9 mouse cellular contexts compared by ENCODE assay signal in genomic region chr5:108581361-108581891, GRCm38 (mm10). TPM values are rescaled to one million over a fixed set of nuclear protein-coding genes. Genes with fewer than 3 reads are reported as not detected.
DNase-seq lines count a peak whose midpoint lies in the region; ATAC-seq lines count a peak whose summit lies in the region.
"Had no signal": no experiment of that assay in that cellular context is flagged by ENCODE, and none has a peak within 500 bp of the region (broad histone marks: within the 10 kb centered on the region; RNA-seq: fewer than 3 reads in every experiment).

No protein-coding gene starts in this region.

- no peak overlapping the region for H3K9ac ChIP-seq in forebrain, embryonic 14.5 days (ENCODE audit: low read length)
- no peak overlapping the region for H3K9ac ChIP-seq in forebrain, embryonic 13.5 days

- no peak overlapping the region for H3K4me3 ChIP-seq in forebrain, embryonic 14.5 days (ENCODE audit: low read depth, low read length)
- no peak overlapping the region for H3K4me3 ChIP-seq in forebrain, embryonic 13.5 days

- H3K36me3 ChIP-seq in forebrain, embryonic 14.5 days (ENCODE audit: control insufficient read depth, insufficient read depth, low read length), result peaks cover 80% of the 10 kb centered on the region
- H3K36me3 ChIP-seq in forebrain, embryonic 13.5 days (ENCODE audit: poor library complexity, severe bottlenecking), result peaks cover 88% of the 10 kb centered on the region

- intact Hi-C loops in heart, postnatal 14 days (cut with DNase I), result loop anchor here (10.0 kb wide), 1 partner anchor 97 kb away; no protein-coding TSS in a partner anchor

- no peaks in the 10 kb centered on the region for H3K27me3 ChIP-seq in forebrain, embryonic 14.5 days (replicated peaks; ENCODE audit: control insufficient read depth, insufficient read depth, low read length)
- H3K27me3 ChIP-seq in forebrain, embryonic 13.5 days, result no peaks in the 10 kb centered on the region

- H3K4me1 ChIP-seq in forebrain, embryonic 14.5 days (ENCODE audit: control insufficient read depth, insufficient read depth, low read length), result no peaks in the 10 kb centered on the region
- H3K4me1 ChIP-seq in forebrain, embryonic 13.5 days, result no peaks in the 10 kb centered on the region

- WGBS in forebrain, embryonic 14.5 days, result 91% methylated on average over 3 of the region's 3 CpGs
- WGBS in forebrain, embryonic 13.5 days, result 90% methylated on average over 3 of the region's 3 CpGs

- H3K27ac ChIP-seq in forebrain, embryonic 14.5 days (ENCODE audit: low read depth, low read length), result 0 out of 2 replicates have a peak overlapping the region, but pooled peaks have one; percentile 9
- H3K27ac ChIP-seq in forebrain, embryonic 13.5 days, result no peak overlapping the region

- no peak for ATAC-seq in forebrain, embryonic 14.5 days
- ATAC-seq in forebrain, embryonic 13.5 days, result no peak
- ATAC-seq: intestine, postnatal 0 days had no signal

- no peak overlapping the region for H3K4me2 ChIP-seq in forebrain, embryonic 14.5 days (ENCODE audit: low read length)
- H3K4me2 ChIP-seq in forebrain, embryonic 13.5 days, result no peak overlapping the region

- no peaks in the 10 kb centered on the region for H3K9me3 ChIP-seq in forebrain, embryonic 14.5 days (replicated peaks; ENCODE audit: control insufficient read depth, low read length)
- no peaks in the 10 kb centered on the region for H3K9me3 ChIP-seq in forebrain, embryonic 13.5 days (replicated peaks)

- DNase-seq in forebrain, embryonic 14.5 days (ENCODE audit: low spot score), result no peak
- peak; percentile 94 for DNase-seq in brain, adult 2 months (ENCODE audit: low read depth, low spot score)
- peak; percentile 71 for DNase-seq in cerebellum, postnatal 25 days
- peak; percentile 62 to 77 for DNase-seq in left cerebral cortex, adult 18-20 months (ENCODE audit: low spot score in 2 of 2)
- no peak for DNase-seq in embryo, embryonic 9.5 days (ENCODE audit: extremely low spot score)
- no peak for DNase-seq in natural killer cell, adult 2 months (ENCODE audit: low spot score in 2 of 2)
- no peak for DNase-seq in heart, postnatal 14 days

RNA-seq across cellular contexts. Expression of gene Cplx1, which starts 31.6 kb away (rescaled TPM):
- 65.1 and 90.1 TPM in 2 replicates for polyA plus RNA-seq in forebrain, embryonic 14.5 days (2014; fragmentation: Nextera tagmentation; extraction: Ambion mirVana)
- polyA plus RNA-seq in forebrain, embryonic 13.5 days (2015; fragmentation: Nextera tagmentation; extraction: Ambion mirVana), result 31.4 and 33.8 TPM in 2 replicates
- total RNA-seq in left cerebral cortex, adult 18-20 months (2021), result 100 to 1,000 TPM; 674 to 788 TPM
- under 1 TPM in 1 of 2 experiments, not detected in 1; 0.26 TPM for total RNA-seq in heart, postnatal 14 days (2021)

RNA-seq across cellular contexts. Expression of gene Gak, which starts 48.1 kb away (rescaled TPM):
- 45.5 and 50.6 TPM in 2 replicates for polyA plus RNA-seq in forebrain, embryonic 14.5 days (2014; fragmentation: Nextera tagmentation; extraction: Ambion mirVana)
- 45.3 and 50.5 TPM in 2 replicates for polyA plus RNA-seq in forebrain, embryonic 13.5 days (2015; fragmentation: Nextera tagmentation; extraction: Ambion mirVana)
- total RNA-seq in left cerebral cortex, adult 18-20 months (2021), result 10 to 100 TPM; 95.7 to 98.5 TPM
- 10 to 100 TPM; 27.5 to 31.3 TPM for total RNA-seq in heart, postnatal 14 days (2021)

RNA-seq across cellular contexts. Expression of gene Tmem175, which starts 48.1 kb away (rescaled TPM):
- 29.4 and 32.3 TPM in 2 replicates for polyA plus RNA-seq in forebrain, embryonic 14.5 days (2014; fragmentation: Nextera tagmentation; extraction: Ambion mirVana)
- polyA plus RNA-seq in forebrain, embryonic 13.5 days (2015; fragmentation: Nextera tagmentation; extraction: Ambion mirVana), result 19.9 and 20.0 TPM in 2 replicates
- total RNA-seq in left cerebral cortex, adult 18-20 months (2021), result 10 to 100 TPM; 33.7 to 43.5 TPM
- total RNA-seq in heart, postnatal 14 days (2021), result 10 to 100 TPM; 10.0 to 10.2 TPM

Comparison
In these comparisons a context has a peak if more than half of its experiments do, and no peak if none do; other contexts are left out.
1. DNase-seq: peak in brain, adult 2 months (single experiment), cerebellum, postnatal 25 days (2 of 2) and left cerebral cortex, adult 18-20 months (2 of 2); none in forebrain, embryonic 14.5 days (single experiment), embryo, embryonic 9.5 days (single experiment), natural killer cell, adult 2 months (0 of 2) and heart, postnatal 14 days (0 of 2).
2. RNA of gene Cplx1, which starts 31.6 kb away (total RNA-seq): 674 to 788 TPM in left cerebral cortex, adult 18-20 months; 0.26 TPM in heart, postnatal 14 days; every median in the first group is over 100 times any median in the second.